Mouse (Mus musculus) heart, embryonic 13.5 days (tissue): Measurements from ENCODE around the gene Emc10. TPM values are rescaled to one million over a fixed set of nuclear protein-coding genes. Genes with fewer than 3 reads are reported as not detected.

Experiments used
- ATAC-seq: fragments of 200-750 bp; cut with Nextera tagmentation; 2 replicates; pipeline ENCODE4 v1.8.0; 2017; ENCODE audit warnings: moderate TSS enrichment; ENCODE audit not compliant: insufficient number of reproducible peaks, low FRiP score, low TSS enrichment; ENCODE audit errors: extremely low read depth
- H3K27ac ChIP-seq: fragments of 300-500 bp; sonication (generic); replicated peaks from 2 replicates; pipeline ENCODE4 v1.5.1; 2015; ENCODE audit warnings: moderate library complexity, mild to moderate bottlenecking, inconsistent platforms
- H3K27me3 ChIP-seq: fragments of 300-500 bp; sonication (generic); replicated peaks from 2 replicates; pipeline ENCODE4 v1.6.1; 2015; ENCODE audit warnings: mild to moderate bottlenecking, inconsistent platforms
- H3K36me3 ChIP-seq: fragments of 300-500 bp; sonication (generic); 2 replicates; pipeline ENCODE4 v1.6.1; 2015; ENCODE audit warnings: mild to moderate bottlenecking, inconsistent platforms
- H3K4me1 ChIP-seq: fragments of 300-500 bp; sonication (generic); 2 replicates; pipeline ENCODE4 v1.6.1; 2015; ENCODE audit warnings: inconsistent platforms
- H3K4me2 ChIP-seq: fragments of 300-500 bp; sonication (generic); 2 replicates; pipeline ENCODE4 v1.6.1; 2015; ENCODE audit warnings: inconsistent platforms, mild to moderate bottlenecking, moderate library complexity
- H3K4me3 ChIP-seq: fragments of 300-500 bp; sonication (generic); 2 replicates; pipeline ENCODE4 v1.5.1; 2015; ENCODE audit warnings: moderate library complexity, mild to moderate bottlenecking, inconsistent platforms
- H3K9ac ChIP-seq: fragments of 300-500 bp; sonication (generic); 2 replicates; pipeline ENCODE4 v1.6.1; 2015; ENCODE audit warnings: inconsistent platforms, mild to moderate bottlenecking, moderate library complexity
- H3K9me3 ChIP-seq: fragments of 300-500 bp; sonication (generic); 2 replicates; pipeline ENCODE4 v1.6.1; 2016; ENCODE audit warnings: inconsistent platforms
- WGBS: fragments of 180-500 bp; shearing (Covaris S2); methylation state at CpG from one replicate; pipeline ENCODE4 v1.1.7; 2015; ENCODE audit warnings: mixed read lengths; 5-methylcytosine and 5-hydroxymethylcytosine counted together
- polyA plus RNA-seq: library from polyadenylated mRNA; unstranded; fragments of >200 nt; fragmentation: Nextera tagmentation; extraction: Ambion mirVana; gene quantifications from 2 replicates; pipeline ENCODE4 v1.2.1, GENCODE M21; 2015

Emc10 gene
- polyA plus RNA-seq, 1 experiment from 2014 or later = 88.2 TPM

- H3K36me3 ChIP-seq = peaks cover 47% of the 10 kb centered on the region
- H3K4me1 ChIP-seq = peaks cover 33% of the 10 kb centered on the region
- no peak for ATAC-seq
- WGBS = 86% methylated on average over 12 of the region's 12 CpGs
- no peak overlapping the region for H3K27ac ChIP-seq
- peak overlapping the region; percentile 89 for H3K4me2 ChIP-seq
- peaks cover 18% of the 10 kb centered on the region for H3K27me3 ChIP-seq
- H3K9ac ChIP-seq = no peak overlapping the region
- no peak overlapping the region for H3K4me3 ChIP-seq
- H3K9me3 ChIP-seq = no peaks in the 10 kb centered on the region
Measured at GRCm38 (mm10) chr7:44494681-44495080, 1.6 kb downstream of the Emc10 start.

GRCm38 (mm10) chr7:44492166-44492826 is 4.0 kb downstream of the Emc10 start:
- H3K36me3 ChIP-seq = peaks cover 59% of the 10 kb centered on the region
- H3K4me1 ChIP-seq = peaks cover 32% of the 10 kb centered on the region
- no peak overlapping the region for H3K27ac ChIP-seq
- H3K9ac ChIP-seq = 0 out of 2 replicates have a peak overlapping the region, but pooled peaks have one; percentile 7
- ATAC-seq = no peak
- WGBS = 88% methylated on average over 21 of the region's 21 CpGs
- H3K27me3 ChIP-seq = no peaks in the 10 kb centered on the region
- no peak overlapping the region for H3K4me3 ChIP-seq
- no peaks in the 10 kb centered on the region for H3K9me3 ChIP-seq
- no peak overlapping the region for H3K4me2 ChIP-seq

DNA sequence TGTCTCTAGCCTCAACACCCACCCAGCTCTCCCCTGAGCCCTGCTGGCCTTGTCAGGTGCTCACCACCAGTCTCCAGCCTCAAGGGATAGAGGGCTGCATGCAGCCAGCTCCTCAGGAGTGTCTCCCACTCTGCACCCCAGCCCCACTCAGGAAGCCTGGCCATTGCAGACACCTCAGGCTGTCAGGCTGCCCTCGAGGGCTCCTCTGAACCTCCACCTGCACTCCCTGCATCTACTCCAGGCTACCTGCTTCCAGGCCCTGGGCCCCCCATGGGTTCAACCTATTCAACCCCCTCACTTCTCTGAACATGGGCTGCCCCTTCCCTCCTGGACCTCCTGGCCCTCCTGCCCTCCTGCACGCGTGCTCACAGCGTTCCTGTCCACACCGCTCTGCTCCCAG is 4.9 kb downstream of the Emc10 start:
- Histone ChIP-seq H3K4me2 (no peak overlapping the region), H3K4me1 (peaks cover 35% of the 10 kb centered on the region), H3K27ac (no peak overlapping the region), H3K9me3 (no peaks in the 10 kb centered on the region), H3K9ac (no peak overlapping the region), H3K27me3 (no peaks in the 10 kb centered on the region), H3K4me3 (no peak overlapping the region), H3K36me3 (peaks cover 59% of the 10 kb centered on the region)
- 90% methylated on average over 5 of the region's 5 CpGs for WGBS
- ATAC-seq = no peak

DNA sequence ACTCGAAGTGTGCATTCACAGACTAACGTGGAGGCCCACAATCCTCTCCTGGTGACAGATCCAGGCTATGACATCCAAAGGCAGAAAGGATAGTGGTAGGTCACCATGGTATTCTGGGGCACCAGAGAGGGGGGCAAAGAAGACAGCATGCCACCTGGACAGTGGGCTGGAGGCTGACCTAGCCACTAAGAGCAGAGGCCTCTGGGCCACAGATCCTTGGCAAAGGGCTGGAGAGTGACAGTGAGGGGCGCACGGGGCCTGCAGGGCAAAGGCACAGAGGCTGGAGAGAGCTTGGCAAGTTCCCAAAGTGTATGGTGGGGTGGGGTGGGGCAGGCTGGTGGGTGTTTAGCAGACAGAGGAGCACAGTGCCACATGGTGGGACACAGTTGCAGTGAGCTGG is 6.0 kb downstream of the Emc10 start:
- H3K27ac ChIP-seq = no peak overlapping the region; the same call in 1 of the 2 replicates
- ATAC-seq = no peak
- H3K9me3 ChIP-seq = no peaks in the 10 kb centered on the region
- H3K36me3 ChIP-seq = peaks cover 68% of the 10 kb centered on the region
- WGBS = 70% methylated on average over 4 of the region's 4 CpGs
- no peak overlapping the region for H3K4me2 ChIP-seq
- H3K4me3 ChIP-seq = no peak overlapping the region
- H3K4me1 ChIP-seq = peaks cover 36% of the 10 kb centered on the region
- H3K27me3 ChIP-seq = no peaks in the 10 kb centered on the region
- peak overlapping the region; percentile 26; the same call in 1 of the 2 replicates for H3K9ac ChIP-seq

DNA sequence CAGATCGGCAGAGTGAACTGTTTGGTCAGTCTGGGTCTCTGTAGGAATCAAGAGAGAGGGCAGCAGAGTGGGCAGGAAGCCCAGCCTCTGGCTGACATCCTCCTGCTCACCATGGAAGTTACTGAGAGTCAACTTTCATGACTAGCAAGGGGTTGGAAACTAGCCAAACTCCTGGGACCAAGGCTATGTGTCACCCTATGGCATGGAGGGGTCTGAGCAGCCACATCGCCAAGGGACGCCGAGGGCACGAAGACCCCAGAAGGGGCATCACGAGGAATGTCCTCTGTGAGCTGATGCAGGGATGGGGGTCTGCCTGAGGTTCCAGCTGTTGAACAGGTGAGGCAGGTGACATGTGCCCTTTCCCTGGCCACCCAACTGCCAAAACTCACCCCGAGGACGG is 7.8 kb downstream of the Emc10 start:
- ATAC-seq = no peak
- peaks cover 70% of the 10 kb centered on the region for H3K36me3 ChIP-seq
- H3K9ac ChIP-seq = no peak overlapping the region
- no peak overlapping the region for H3K27ac ChIP-seq
- H3K4me1 ChIP-seq = peaks cover 39% of the 10 kb centered on the region
- no peaks in the 10 kb centered on the region for H3K9me3 ChIP-seq
- H3K4me2 ChIP-seq = no peak overlapping the region
- 85% methylated on average over 8 of the region's 8 CpGs for WGBS
- H3K27me3 ChIP-seq = no peaks in the 10 kb centered on the region
- H3K4me3 ChIP-seq = no peak overlapping the region

DNA sequence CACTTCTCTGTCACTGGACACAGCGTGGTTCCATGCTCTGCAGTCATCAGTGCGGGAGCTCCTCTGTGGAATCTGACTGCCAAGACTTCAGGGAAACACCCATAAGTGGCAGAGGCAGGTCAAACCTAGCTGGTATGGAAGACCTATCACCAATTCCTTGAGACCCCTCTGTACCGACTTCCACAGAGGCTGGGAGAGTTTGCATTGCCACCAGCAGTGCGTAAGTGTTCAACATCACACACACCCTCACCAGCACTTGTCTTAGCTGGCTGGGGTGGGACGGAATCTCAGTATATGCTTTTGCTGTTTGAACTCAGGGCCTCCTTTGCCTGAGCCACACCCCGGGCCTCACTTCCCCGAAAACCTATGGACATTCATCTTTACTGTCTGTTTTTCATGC is 8.4 kb downstream of the Emc10 start:
- peaks cover 66% of the 10 kb centered on the region for H3K36me3 ChIP-seq
- H3K9me3 ChIP-seq = no peaks in the 10 kb centered on the region
- H3K9ac ChIP-seq = no peak overlapping the region; the same call in 1 of the 2 replicates
- H3K4me2 ChIP-seq = no peak overlapping the region
- no peak for ATAC-seq
- H3K27me3 ChIP-seq = no peaks in the 10 kb centered on the region
- no peak overlapping the region for H3K27ac ChIP-seq
- no peak overlapping the region for H3K4me3 ChIP-seq
- peaks cover 43% of the 10 kb centered on the region for H3K4me1 ChIP-seq
- 78% methylated on average over 7 of the region's 7 CpGs for WGBS

DNA sequence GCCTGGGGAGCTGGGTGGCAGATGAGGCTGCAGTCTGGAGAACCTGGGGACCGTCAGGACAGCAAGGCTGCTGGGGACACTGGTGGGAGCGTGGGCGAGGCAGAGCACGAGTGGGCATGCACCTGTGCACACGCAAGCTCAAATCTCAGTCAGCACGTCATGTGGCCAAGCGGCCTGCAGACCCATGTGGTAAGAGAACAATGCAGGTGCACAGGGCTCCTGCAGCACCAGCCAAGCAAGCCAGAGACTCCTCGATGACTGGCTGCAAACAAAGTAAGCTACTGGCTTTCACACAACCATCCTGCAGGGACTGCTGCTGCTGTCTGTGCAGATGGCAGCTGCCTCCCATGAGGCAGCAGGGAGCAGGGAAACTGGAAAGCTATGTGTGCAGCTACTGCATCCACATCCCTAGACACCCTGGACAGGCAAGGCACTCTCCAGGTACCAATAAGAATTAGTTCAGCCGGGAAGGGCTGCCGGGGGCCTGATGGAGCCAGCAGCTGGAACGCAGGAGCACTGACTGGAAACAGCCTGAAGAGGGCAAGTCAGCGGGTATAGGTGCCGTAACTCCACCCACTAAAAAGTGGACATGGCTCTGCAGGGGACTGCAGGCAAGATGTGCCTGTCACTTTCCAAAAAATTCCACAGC is 9.3 kb downstream of the Emc10 start:
- peak overlapping the region; percentile 60 for H3K27ac ChIP-seq
- H3K4me3 ChIP-seq = no peak overlapping the region
- H3K9ac ChIP-seq = 0 out of 2 replicates have a peak overlapping the region, but pooled peaks have one; percentile 44
- H3K4me1 ChIP-seq = peaks cover 52% of the 10 kb centered on the region
- peaks cover 62% of the 10 kb centered on the region for H3K36me3 ChIP-seq
- ATAC-seq = 0 out of 2 replicates have a peak, but pooled peaks have one; percentile 6
- H3K27me3 ChIP-seq = peaks cover 5% of the 10 kb centered on the region
- 42% methylated on average over 13 of the region's 13 CpGs for WGBS
- H3K4me2 ChIP-seq = no peak overlapping the region
- H3K9me3 ChIP-seq = no peaks in the 10 kb centered on the region

GRCm38 (mm10) chr7:44485572-44486195 is 10.6 kb downstream of the Emc10 start:
- 57% methylated on average over 7 of the region's 7 CpGs for WGBS
- Histone ChIP-seq H3K4me2 (no peak overlapping the region), H3K27me3 (peaks cover 8% of the 10 kb centered on the region), H3K9ac (peak overlapping the region; percentile 47; the same call in 1 of the 2 replicates), H3K9me3 (no peaks in the 10 kb centered on the region), H3K4me3 (no peak overlapping the region), H3K4me1 (peaks cover 59% of the 10 kb centered on the region), H3K27ac (peak overlapping the region; percentile 60), H3K36me3 (peaks cover 48% of the 10 kb centered on the region)
- ATAC-seq = no peak

- no peak for ATAC-seq
- H3K27ac ChIP-seq = peak overlapping the region; percentile 65
- peak overlapping the region; percentile 23; the same call in 1 of the 2 replicates for H3K4me3 ChIP-seq
- H3K4me1 ChIP-seq = peaks cover 59% of the 10 kb centered on the region
- H3K36me3 ChIP-seq = peaks cover 41% of the 10 kb centered on the region
- H3K4me2 ChIP-seq = peak overlapping the region; percentile 55
- peaks cover 13% of the 10 kb centered on the region for H3K27me3 ChIP-seq
- no peaks in the 10 kb centered on the region for H3K9me3 ChIP-seq
- WGBS = 23% methylated on average over 5 of the region's 5 CpGs
- peak overlapping the region; percentile 63; the same call in 1 of the 2 replicates for H3K9ac ChIP-seq
Measured at GRCm38 (mm10) chr7:44484841-44485571, 11.3 kb downstream of the Emc10 start.

- Histone ChIP-seq H3K4me2 (peak overlapping the region; percentile 55), H3K9me3 (no peaks in the 10 kb centered on the region), H3K27ac (peak overlapping the region; percentile 65), H3K4me1 (peaks cover 64% of the 10 kb centered on the region), H3K27me3 (peaks cover 19% of the 10 kb centered on the region), H3K9ac (peak overlapping the region; percentile 63), H3K4me3 (peak overlapping the region; percentile 23), H3K36me3 (peaks cover 34% of the 10 kb centered on the region)
- 90% methylated on average over 1 of the region's 1 CpGs for WGBS
- no peak for ATAC-seq
Measured at GRCm38 (mm10) chr7:44484109-44484508, 12.2 kb downstream of the Emc10 start.
